Mouse (Mus musculus): ENCODE measurements at regions not wholly inside any gene's neighbourhood (a gene's known extent, or its start where the extent isn't known, plus 50 kb on each side); places are given as distances from the start of the nearest gene placed in this dataset.

GRCm38 (mm10) chr10:111594171-111594570, 88.1 kb downstream of the Phlda1 start:
- Histone ChIP-seq H3K79me2 (ENCODE audit: control insufficient read depth, insufficient read depth) (no peaks in the 10 kb centered on the region), H3K36me3 (ENCODE audit: control insufficient read depth, insufficient read depth) (no peaks in the 10 kb centered on the region), H3K4me3 (ENCODE audit: insufficient read depth, poor library complexity, severe bottlenecking) (no peak overlapping the region), H3K79me3 (ENCODE audit: low read depth) (no peaks in the 10 kb centered on the region), H3K27me3 (ENCODE audit: control insufficient read depth, insufficient read depth, insufficient read length) (no peaks in the 10 kb centered on the region), H3ac (ENCODE audit: control insufficient read depth, insufficient read length, low read depth) (no peak overlapping the region)
- TF ChIP-seq CTCF (IDR thresholded peaks at IDR 0.05; ENCODE audit: control insufficient read depth, insufficient read depth, insufficient read length) (no peak), FOSL1 (IDR thresholded peaks at IDR 0.05; ENCODE audit: insufficient read depth, low read length, poor library complexity, severe bottlenecking) (no peak), CEBPB (IDR thresholded peaks at IDR 0.05; ENCODE audit: low read depth) (no peak), MYOG (IDR thresholded peaks at IDR 0.05; ENCODE audit: control insufficient read depth, extremely low read depth, insufficient read length) (no peak), MAX (IDR thresholded peaks at IDR 0.05) (no peak), USF1 (IDR thresholded peaks at IDR 0.05; ENCODE audit: low read depth) (no peak), MYOD1 (IDR thresholded peaks at IDR 0.05; ENCODE audit: control insufficient read depth, insufficient read length, low read depth) (no peak)

GRCm38 (mm10) chr10:111594651-111595050, 88.6 kb downstream of the Phlda1 start:
- TF ChIP-seq CTCF (IDR thresholded peaks at IDR 0.05; ENCODE audit: control insufficient read depth, insufficient read depth, insufficient read length) (no peak), USF1 (IDR thresholded peaks at IDR 0.05; ENCODE audit: low read depth) (no peak), MYOD1 (IDR thresholded peaks at IDR 0.05; ENCODE audit: control insufficient read depth, insufficient read length, low read depth) (no peak), MYOG (IDR thresholded peaks at IDR 0.05; ENCODE audit: control insufficient read depth, extremely low read depth, insufficient read length) (no peak), MAX (IDR thresholded peaks at IDR 0.05) (no peak), FOSL1 (IDR thresholded peaks at IDR 0.05; ENCODE audit: insufficient read depth, low read length, poor library complexity, severe bottlenecking) (no peak), CEBPB (IDR thresholded peaks at IDR 0.05; ENCODE audit: low read depth) (no peak)
- H3K79me2 ChIP-seq (ENCODE audit: control insufficient read depth, insufficient read depth): no peaks in the 10 kb centered on the region
- H3K36me3 ChIP-seq (ENCODE audit: control insufficient read depth, insufficient read depth): no peaks in the 10 kb centered on the region
- H3K79me3 ChIP-seq (ENCODE audit: low read depth): no peaks in the 10 kb centered on the region
- no peaks in the 10 kb centered on the region for H3K27me3 ChIP-seq (ENCODE audit: control insufficient read depth, insufficient read depth, insufficient read length)
- H3ac ChIP-seq (ENCODE audit: control insufficient read depth, insufficient read length, low read depth): no peak overlapping the region
- no peak overlapping the region for H3K4me3 ChIP-seq (ENCODE audit: insufficient read depth, poor library complexity, severe bottlenecking)

GRCm38 (mm10) chr10:111595513-111595995, 89.5 kb downstream of the Phlda1 start:
- H3K36me3 ChIP-seq (ENCODE audit: control insufficient read depth, insufficient read depth): no peaks in the 10 kb centered on the region
- TF ChIP-seq FOSL1 (IDR thresholded peaks at IDR 0.05; ENCODE audit: insufficient read depth, low read length, poor library complexity, severe bottlenecking) (no peak), CEBPB (IDR thresholded peaks at IDR 0.05; ENCODE audit: low read depth) (no peak), MAX (IDR thresholded peaks at IDR 0.05) (no peak), MYOD1 (IDR thresholded peaks at IDR 0.05; ENCODE audit: control insufficient read depth, insufficient read length, low read depth) (no peak), USF1 (IDR thresholded peaks at IDR 0.05; ENCODE audit: low read depth) (no peak), CTCF (IDR thresholded peaks at IDR 0.05; ENCODE audit: control insufficient read depth, insufficient read depth, insufficient read length) (no peak), MYOG (IDR thresholded peaks at IDR 0.05; ENCODE audit: control insufficient read depth, extremely low read depth, insufficient read length) (no peak)

GRCm38 (mm10) chr10:111598650-111599049, 92.6 kb downstream of the Phlda1 start:
- Histone ChIP-seq H3K79me3 (ENCODE audit: low read depth) (no peaks in the 10 kb centered on the region), H3K79me2 (ENCODE audit: control insufficient read depth, insufficient read depth) (no peaks in the 10 kb centered on the region), H3ac (ENCODE audit: control insufficient read depth, insufficient read length, low read depth) (no peak overlapping the region), H3K36me3 (ENCODE audit: control insufficient read depth, insufficient read depth) (no peaks in the 10 kb centered on the region), H3K4me3 (ENCODE audit: insufficient read depth, poor library complexity, severe bottlenecking) (no peak overlapping the region), H3K27me3 (ENCODE audit: control insufficient read depth, insufficient read depth, insufficient read length) (no peaks in the 10 kb centered on the region)
- TF ChIP-seq MYOD1 (IDR thresholded peaks at IDR 0.05; ENCODE audit: control insufficient read depth, insufficient read length, low read depth): no peak
- no peak for TF ChIP-seq CTCF (IDR thresholded peaks at IDR 0.05; ENCODE audit: control insufficient read depth, insufficient read depth, insufficient read length)
- no peak for TF ChIP-seq FOSL1 (IDR thresholded peaks at IDR 0.05; ENCODE audit: insufficient read depth, low read length, poor library complexity, severe bottlenecking)
- TF ChIP-seq MAX (IDR thresholded peaks at IDR 0.05): no peak
- no peak for TF ChIP-seq CEBPB (IDR thresholded peaks at IDR 0.05; ENCODE audit: low read depth)
- TF ChIP-seq USF1 (IDR thresholded peaks at IDR 0.05; ENCODE audit: low read depth): no peak
- no peak for TF ChIP-seq MYOG (IDR thresholded peaks at IDR 0.05; ENCODE audit: control insufficient read depth, extremely low read depth, insufficient read length)

More at GRCm38 (mm10) chr10:111595513-111595995, 89.5 kb downstream of the Phlda1 start:
- no peaks in the 10 kb centered on the region for H3K79me2 ChIP-seq (ENCODE audit: control insufficient read depth, insufficient read depth)
- H3ac ChIP-seq (ENCODE audit: control insufficient read depth, insufficient read length, low read depth): no peak overlapping the region
- no peaks in the 10 kb centered on the region for H3K27me3 ChIP-seq (ENCODE audit: control insufficient read depth, insufficient read depth, insufficient read length)
- no peak overlapping the region for H3K4me3 ChIP-seq (ENCODE audit: insufficient read depth, poor library complexity, severe bottlenecking)
- H3K79me3 ChIP-seq (ENCODE audit: low read depth): no peaks in the 10 kb centered on the region

- TF ChIP-seq CEBPB (IDR thresholded peaks at IDR 0.05; ENCODE audit: low read depth): no peak
- no peak for TF ChIP-seq MYOD1 (IDR thresholded peaks at IDR 0.05; ENCODE audit: control insufficient read depth, insufficient read length, low read depth)
- no peak for TF ChIP-seq CTCF (IDR thresholded peaks at IDR 0.05; ENCODE audit: control insufficient read depth, insufficient read depth, insufficient read length)
These were observed 93.5 kb downstream of the Phlda1 start for GRCm38 (mm10) chr10:111599297-111600250.

More at GRCm38 (mm10) chr10:111599297-111600250, 93.5 kb downstream of the Phlda1 start:
- Histone ChIP-seq H3ac (ENCODE audit: control insufficient read depth, insufficient read length, low read depth) (no peak overlapping the region), H3K79me3 (ENCODE audit: low read depth) (no peaks in the 10 kb centered on the region), H3K79me2 (ENCODE audit: control insufficient read depth, insufficient read depth) (no peaks in the 10 kb centered on the region), H3K36me3 (ENCODE audit: control insufficient read depth, insufficient read depth) (no peaks in the 10 kb centered on the region), H3K4me3 (ENCODE audit: insufficient read depth, poor library complexity, severe bottlenecking) (no peak overlapping the region), H3K27me3 (ENCODE audit: control insufficient read depth, insufficient read depth, insufficient read length) (no peaks in the 10 kb centered on the region)

Measured in C2C12 (cell line).